Mouse (Mus musculus): ENCODE data around the gene Ipp. TPM values are rescaled to one million over a fixed set of nuclear protein-coding genes. Genes with fewer than 3 reads are reported as not detected.
A peak's percentile ranks its signal among the peaks of the same experiment; 100 is the strongest.

The Ipp gene
- total RNA-seq (2022): 10 to 100 TPM; 18.1 to 19.8 (median 19.0) TPM

GRCm38 (mm10) chr4:116507425-116508218 lies at the start of gene Ipp:
Ipp (plus strand) TSS chr4:116507549.
- DNase-seq (ENCODE audit: low spot score in 2 of 2): peak; percentile 90 to 94

- no peak for DNase-seq (ENCODE audit: low spot score in 2 of 2)
Measured at GRCm38 (mm10) chr4:116461943-116462342, 45.4 kb upstream of the Ipp start.

- peak; percentile 6 to 11 for DNase-seq (ENCODE audit: low spot score in 2 of 2)
Measured at GRCm38 (mm10) chr4:116463231-116464125, 43.9 kb upstream of the Ipp start.

DNA sequence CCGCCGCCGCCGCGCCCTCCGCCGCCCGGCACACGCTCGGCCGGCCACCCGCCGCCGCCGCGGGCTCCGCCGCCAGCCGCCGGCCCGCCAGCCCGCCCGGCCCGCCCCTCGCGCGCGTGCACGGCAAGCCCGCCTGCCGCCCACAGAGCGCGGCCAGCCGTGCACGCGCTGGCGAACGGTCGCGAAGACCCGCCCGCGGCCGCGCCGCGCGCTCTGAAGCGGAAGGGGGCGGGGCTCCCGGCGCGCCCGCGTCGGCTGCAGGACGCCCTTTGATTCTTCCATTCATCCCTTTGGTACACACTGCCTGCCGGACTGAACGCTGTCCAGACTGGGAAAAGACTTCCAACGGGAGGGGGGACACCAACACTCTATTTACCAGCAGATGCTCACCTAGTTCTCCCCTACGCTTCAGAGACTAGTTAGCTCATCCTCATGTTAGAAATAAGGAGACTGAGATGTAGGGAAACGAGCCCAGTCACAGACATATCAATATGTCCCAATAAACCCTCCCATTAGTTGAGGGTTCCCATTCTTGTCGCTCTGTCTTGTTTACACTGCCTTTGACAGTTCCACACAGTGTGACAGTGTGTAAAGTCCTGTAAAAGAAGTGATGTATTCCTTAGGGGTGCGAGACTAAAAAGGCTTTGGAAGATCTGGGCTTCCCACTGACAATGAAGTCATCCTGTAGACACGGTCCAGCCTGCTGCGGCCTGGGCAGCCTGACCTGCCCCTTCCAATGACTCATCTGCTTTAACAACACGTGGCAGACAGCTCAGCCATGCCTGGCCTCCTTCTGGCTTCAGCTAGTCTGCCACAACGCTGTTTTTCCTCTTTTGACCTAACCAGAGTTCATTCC lies 43.0 kb upstream of the Ipp start, which contains the start of gene Mast2:
TSS of gene Mast2 (minus strand) at position 58 of the 856 bp plus-strand sequence.
- peak; percentile 32 to 64 for DNase-seq (ENCODE audit: low spot score in 2 of 2)

DNA sequence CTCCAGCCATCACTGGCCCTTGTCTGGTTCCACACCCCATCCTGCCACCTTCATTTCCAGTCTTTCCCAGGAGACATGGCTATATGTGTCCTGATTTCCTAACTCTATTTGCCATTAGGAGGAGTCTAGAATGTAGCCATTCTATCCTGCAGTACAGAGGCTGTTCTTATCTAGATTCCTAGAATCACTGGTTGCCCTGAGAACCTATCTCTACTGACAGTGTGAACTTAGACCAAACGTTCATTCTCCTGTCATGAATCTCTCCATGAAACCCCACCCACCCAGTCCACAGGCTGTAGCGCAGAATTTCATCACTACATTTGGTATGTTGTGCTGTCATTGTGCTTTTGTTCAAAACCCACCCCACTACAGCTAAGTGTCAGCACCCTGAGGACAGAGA lies 26.0 kb upstream of the Ipp start:
- no peak for DNase-seq (ENCODE audit: low spot score in 2 of 2)

DNA sequence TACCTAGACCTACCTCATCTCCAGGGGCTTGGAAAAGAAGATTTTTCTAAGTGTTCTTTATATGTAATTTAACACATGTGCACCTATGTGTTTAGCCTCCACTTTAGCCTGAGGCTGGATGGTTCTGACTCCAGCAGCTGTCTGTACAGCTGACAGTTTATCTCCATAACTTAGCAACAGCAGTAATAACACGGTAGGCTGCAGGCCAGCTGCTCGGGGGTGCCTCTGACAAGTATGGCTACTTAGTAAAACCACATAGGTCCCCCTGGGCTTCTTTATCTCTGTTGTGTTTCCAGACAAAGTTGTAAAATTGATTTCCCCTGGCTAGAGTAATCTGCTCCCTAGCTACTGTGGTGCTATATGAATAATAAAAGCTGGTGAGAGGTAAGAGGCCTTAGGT lies 23.9 kb upstream of the Ipp start:
- DNase-seq (ENCODE audit: low spot score in 2 of 2): no peak

GRCm38 (mm10) chr4:116491119-116491536 lies 16.2 kb upstream of the Ipp start:
- peak in 1 of 2 experiments; percentile 15 for DNase-seq (ENCODE audit: low spot score in 2 of 2)

- DNase-seq (ENCODE audit: low spot score in 2 of 2): no peak
Measured at GRCm38 (mm10) chr4:116491886-116492285, 15.5 kb upstream of the Ipp start.

GRCm38 (mm10) chr4:116492460-116492859 lies 14.9 kb upstream of the Ipp start:
- DNase-seq (ENCODE audit: low spot score in 2 of 2): no peak

DNA sequence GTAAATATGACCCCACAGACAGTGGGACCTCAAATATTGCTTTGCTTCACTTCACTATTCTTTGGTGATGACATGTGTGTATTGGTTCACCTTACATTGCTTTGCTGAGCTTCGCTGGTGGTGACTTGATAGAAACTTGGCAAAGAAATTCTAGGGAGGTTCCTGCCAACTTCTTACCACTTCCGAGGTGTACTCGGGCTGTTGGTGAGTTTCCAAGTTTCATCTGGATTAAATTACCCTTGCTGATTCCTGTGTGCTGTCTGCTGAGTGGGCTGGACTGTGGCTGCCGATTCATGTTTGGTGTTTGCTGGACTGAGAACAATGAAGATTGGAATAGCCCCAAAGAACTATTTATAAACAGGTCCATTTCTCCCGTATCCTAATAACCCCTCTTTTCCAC lies 13.7 kb upstream of the Ipp start:
- DNase-seq (ENCODE audit: low spot score in 2 of 2): no peak

- DNase-seq (ENCODE audit: low spot score in 2 of 2): no peak
Measured at GRCm38 (mm10) chr4:116499978-116500377, 7.4 kb upstream of the Ipp start.

GRCm38 (mm10) chr4:116506886-116507424 lies 394 bp upstream of the Ipp start:
- DNase-seq (ENCODE audit: low spot score in 2 of 2): no peak

- no peak for DNase-seq (ENCODE audit: low spot score in 2 of 2)
Measured at GRCm38 (mm10) chr4:116531109-116531508, 23.8 kb downstream of the Ipp start.

- DNase-seq (ENCODE audit: low spot score in 2 of 2): no peak
Measured at GRCm38 (mm10) chr4:116536351-116536750, 29.0 kb downstream of the Ipp start.

DNA sequence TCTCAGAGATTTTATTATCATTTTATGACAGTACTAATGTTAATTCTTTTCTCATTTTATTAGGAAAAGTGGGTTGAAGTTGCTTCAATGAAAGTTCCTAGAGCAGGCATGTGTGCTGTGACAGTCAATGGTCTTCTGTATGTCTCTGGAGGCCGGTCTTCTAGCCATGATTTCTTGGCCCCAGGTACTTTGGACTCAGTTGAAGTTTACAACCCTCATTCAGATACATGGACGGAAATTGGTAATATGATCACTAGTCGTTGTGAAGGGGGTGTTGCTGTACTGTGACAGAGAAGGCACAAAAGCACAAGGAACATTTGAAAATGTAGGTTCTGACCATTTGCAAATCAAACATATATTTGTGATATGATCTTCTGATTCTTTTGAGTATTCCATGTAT lies 30.4 kb downstream of the Ipp start:
- no peak for DNase-seq (ENCODE audit: low spot score in 2 of 2)

GRCm38 (mm10) chr4:116550432-116550831 lies 43.1 kb downstream of the Ipp start:
- DNase-seq (ENCODE audit: low spot score in 2 of 2): no peak

DNA sequence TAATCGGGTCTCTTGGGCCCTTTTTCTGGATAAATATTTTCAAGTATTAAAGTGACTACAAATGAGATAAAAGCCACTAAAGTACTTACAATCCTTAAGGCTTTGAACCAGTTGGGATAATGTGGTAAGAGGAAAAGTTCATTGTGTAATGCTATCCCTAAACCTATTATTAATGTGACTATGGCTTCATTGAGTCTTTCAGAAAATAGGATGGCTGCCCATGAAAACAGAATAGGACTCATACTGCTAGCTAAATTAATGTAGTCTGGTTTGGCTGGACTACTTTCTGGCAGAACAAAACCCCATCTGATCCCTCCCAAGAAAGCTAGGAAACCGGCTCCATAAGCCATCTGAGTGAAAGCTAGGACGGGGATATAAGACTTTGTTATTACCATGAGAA lies 45.7 kb downstream of the Ipp start:
- no peak for DNase-seq (ENCODE audit: low spot score in 2 of 2)

DNA sequence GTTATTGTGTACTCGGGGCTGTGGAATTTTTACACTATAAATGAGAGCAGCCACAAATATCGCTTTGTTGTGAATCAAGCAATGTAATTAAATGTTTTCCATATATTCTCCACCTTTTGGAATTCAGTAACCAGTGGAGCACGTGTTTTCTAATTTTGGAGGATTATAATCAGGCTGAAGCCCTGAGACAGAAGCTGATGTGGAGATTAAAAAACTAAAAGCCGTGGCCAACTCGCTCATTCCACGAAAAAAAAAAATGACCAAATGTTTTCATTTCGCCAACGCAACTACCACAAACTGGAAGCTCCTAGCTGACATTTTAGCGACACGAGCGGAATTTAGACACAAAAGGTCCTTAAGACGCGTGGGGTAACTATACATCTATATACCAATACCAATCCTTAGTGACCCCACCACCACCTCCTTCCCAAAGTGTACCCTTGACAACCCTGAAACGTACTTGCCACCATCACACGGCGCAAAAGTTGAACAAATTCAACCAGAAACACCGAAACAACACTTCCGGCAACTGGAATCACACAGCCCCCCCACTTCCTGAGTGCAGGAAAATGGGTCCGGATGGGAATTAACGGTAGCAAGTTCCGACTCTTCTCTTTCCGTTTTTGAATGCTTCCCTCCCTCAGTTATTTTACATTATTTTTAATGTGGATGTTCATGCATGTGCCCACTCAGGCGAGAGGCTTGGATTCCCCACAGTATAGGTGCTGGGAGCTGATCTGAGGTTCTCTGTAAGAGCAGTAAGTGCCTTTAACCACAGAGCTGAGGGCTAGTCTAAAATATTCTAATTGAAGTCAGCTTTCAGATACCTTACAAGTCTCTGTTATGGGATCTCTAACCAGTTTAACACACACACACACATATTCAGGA lies 48.3 kb downstream of the Ipp start, which contains the start of gene Tmem69:
TSS of gene Tmem69 (minus strand) at position 524 of the 888 bp plus-strand sequence.
- DNase-seq (ENCODE audit: low spot score in 2 of 2): peak; percentile 66 to 77

DNA sequence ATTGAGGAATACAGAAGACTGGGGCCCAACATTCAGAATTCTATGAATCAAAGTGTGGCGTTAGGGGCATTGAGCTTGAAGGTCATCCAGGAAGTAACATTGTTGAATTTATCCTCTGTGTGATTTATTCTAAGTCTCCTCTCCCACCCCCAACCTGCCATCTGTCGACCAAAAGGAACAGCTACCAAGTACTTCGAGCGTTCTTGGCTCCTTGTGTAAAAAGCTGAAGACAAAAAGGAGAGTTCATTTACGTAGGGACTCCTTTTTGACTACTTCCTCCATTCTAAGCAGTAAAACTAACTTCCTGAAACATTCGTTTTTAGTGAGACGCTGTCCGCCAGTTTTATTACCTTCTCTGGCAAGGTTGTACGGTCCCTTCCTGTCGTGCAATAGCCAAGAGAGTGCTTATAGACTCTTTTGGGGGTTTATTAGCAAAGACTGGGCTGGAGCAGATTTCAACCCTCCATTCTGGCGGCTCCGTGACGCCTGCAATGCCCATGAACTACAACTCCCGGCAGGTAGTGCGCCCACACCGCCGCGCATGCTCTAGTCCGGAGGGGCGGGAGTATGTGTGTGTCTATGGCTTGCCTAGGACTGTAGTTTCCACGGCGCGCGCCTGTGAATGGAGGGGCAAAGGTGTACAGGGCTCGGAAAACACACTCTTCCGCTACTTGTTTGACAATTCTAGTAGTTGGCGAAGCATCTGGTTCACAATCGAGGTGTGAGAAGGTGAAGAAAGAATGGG lies 49.4 kb downstream of the Ipp start:
- DNase-seq (ENCODE audit: low spot score in 2 of 2): peak; percentile 92 to 93
